Mouse (Mus musculus): ENCODE results near the gene Rgs7bp. TPM values are rescaled to one million over a fixed set of nuclear protein-coding genes. Genes with fewer than 3 reads are reported as not detected.

Gene Rgs7bp
- 4.8 and 5.0 TPM in 2 replicates for polyA plus RNA-seq (2015; fragmentation: Nextera tagmentation; extraction: Ambion mirVana)

- Histone ChIP-seq H3K9ac (peak within 1 kb of the TSS; percentile 51), H3K4me1 (peaks cover 14% of the 10 kb centered on the region), H3K27ac (peak within 1 kb of the TSS; percentile 75), H3K36me3 (no peaks in the 10 kb centered on the region), H3K9me3 (no peaks in the 10 kb centered on the region), H3K27me3 (peaks cover 3% of the 10 kb centered on the region; the same call in 1 of the 2 replicates), H3K4me2 (peak within 1 kb of the TSS; percentile 91), H3K4me3 (peak within 1 kb of the TSS; percentile 55)
- WGBS, result under 1% methylated on average over 75 of the region's 75 CpGs
- peak; percentile 78 for ATAC-seq (ENCODE audit: insufficient number of reproducible peaks, low FRiP score, low TSS enrichment, low read depth)
These were observed at the start of gene Rgs7bp for GRCm38 (mm10) chr13:105054181-105054940. Rgs7bp (minus strand) TSS chr13:105054930.

GRCm38 (mm10) chr13:105104385-105104784 is 49.7 kb upstream of the Rgs7bp start:
- no peaks in the 10 kb centered on the region for H3K4me1 ChIP-seq
- no peak overlapping the region for H3K4me2 ChIP-seq
- no peak overlapping the region for H3K9ac ChIP-seq
- H3K9me3 ChIP-seq, result no peaks in the 10 kb centered on the region
- no peak for ATAC-seq (ENCODE audit: insufficient number of reproducible peaks, low FRiP score, low TSS enrichment, low read depth)
- no peaks in the 10 kb centered on the region for H3K27me3 ChIP-seq
- 77% methylated on average over 2 of the region's 2 CpGs for WGBS
- no peak overlapping the region for H3K27ac ChIP-seq
- H3K4me3 ChIP-seq, result no peak overlapping the region
- H3K36me3 ChIP-seq, result no peaks in the 10 kb centered on the region

- H3K27me3 ChIP-seq, result no peaks in the 10 kb centered on the region
- H3K4me2 ChIP-seq, result no peak overlapping the region
- no peaks in the 10 kb centered on the region for H3K36me3 ChIP-seq
- no peak overlapping the region for H3K9ac ChIP-seq
- no peak overlapping the region for H3K4me3 ChIP-seq
- no peaks in the 10 kb centered on the region for H3K4me1 ChIP-seq
- 87% methylated on average over 4 of the region's 4 CpGs for WGBS
- no peaks in the 10 kb centered on the region for H3K9me3 ChIP-seq
- H3K27ac ChIP-seq, result no peak overlapping the region
- no peak for ATAC-seq (ENCODE audit: insufficient number of reproducible peaks, low FRiP score, low TSS enrichment, low read depth)
These were observed 46.0 kb upstream of the Rgs7bp start for GRCm38 (mm10) chr13:105100705-105101104.

- H3K4me2 ChIP-seq, result no peak overlapping the region
- WGBS, result 89% methylated on average over 2 of the region's 2 CpGs
- no peak overlapping the region for H3K4me3 ChIP-seq
- no peak for ATAC-seq (ENCODE audit: insufficient number of reproducible peaks, low FRiP score, low TSS enrichment, low read depth)
- H3K36me3 ChIP-seq, result no peaks in the 10 kb centered on the region
- H3K9me3 ChIP-seq, result no peaks in the 10 kb centered on the region
- H3K4me1 ChIP-seq, result no peaks in the 10 kb centered on the region
- no peaks in the 10 kb centered on the region for H3K27me3 ChIP-seq
- no peak overlapping the region for H3K27ac ChIP-seq
- H3K9ac ChIP-seq, result no peak overlapping the region
These were observed 41.6 kb upstream of the Rgs7bp start for GRCm38 (mm10) chr13:105096316-105096715.

- H3K4me2 ChIP-seq, result no peak overlapping the region
- ATAC-seq (ENCODE audit: insufficient number of reproducible peaks, low FRiP score, low TSS enrichment, low read depth), result no peak
- no peaks in the 10 kb centered on the region for H3K27me3 ChIP-seq
- H3K4me1 ChIP-seq, result no peaks in the 10 kb centered on the region
- no peaks in the 10 kb centered on the region for H3K36me3 ChIP-seq
- 86% methylated on average over 3 of the region's 3 CpGs for WGBS
- no peak overlapping the region for H3K4me3 ChIP-seq
- H3K9ac ChIP-seq, result no peak overlapping the region
- H3K9me3 ChIP-seq, result no peaks in the 10 kb centered on the region
- no peak overlapping the region for H3K27ac ChIP-seq
These were observed 34.5 kb upstream of the Rgs7bp start for GRCm38 (mm10) chr13:105089276-105089675.

- no peak within 1 kb of the TSS for H3K27ac ChIP-seq
- no peaks in the 10 kb centered on the region for H3K9me3 ChIP-seq
- H3K36me3 ChIP-seq, result no peaks in the 10 kb centered on the region
- no peaks in the 10 kb centered on the region for H3K4me1 ChIP-seq
- no peak within 1 kb of the TSS for H3K4me2 ChIP-seq
- WGBS, result 87% methylated on average over 10 of the region's 10 CpGs
- H3K4me3 ChIP-seq, result no peak within 1 kb of the TSS
- no peak for ATAC-seq (ENCODE audit: insufficient number of reproducible peaks, low FRiP score, low TSS enrichment, low read depth)
- no peaks in the 10 kb centered on the region for H3K27me3 ChIP-seq
- H3K9ac ChIP-seq, result no peak within 1 kb of the TSS
These were observed 27.1 kb upstream of the Rgs7bp start, which contains the start of gene 4933425L06Rik for GRCm38 (mm10) chr13:105081862-105082261. 4933425L06Rik (plus strand) TSS chr13:105082122.

- Histone ChIP-seq H3K4me3 (no peak overlapping the region), H3K27ac (no peak overlapping the region), H3K9ac (no peak overlapping the region), H3K27me3 (no peaks in the 10 kb centered on the region), H3K36me3 (no peaks in the 10 kb centered on the region), H3K4me2 (no peak overlapping the region), H3K4me1 (no peaks in the 10 kb centered on the region), H3K9me3 (no peaks in the 10 kb centered on the region)
- ATAC-seq (ENCODE audit: insufficient number of reproducible peaks, low FRiP score, low TSS enrichment, low read depth), result no peak
- 60% methylated on average over 6 of the region's 7 CpGs for WGBS
These were observed 12.4 kb upstream of the Rgs7bp start for GRCm38 (mm10) chr13:105066890-105067845.

- Histone ChIP-seq H3K36me3 (no peaks in the 10 kb centered on the region), H3K27ac (no peak overlapping the region), H3K9me3 (no peaks in the 10 kb centered on the region), H3K4me1 (no peaks in the 10 kb centered on the region), H3K4me3 (no peak overlapping the region), H3K9ac (no peak overlapping the region), H3K27me3 (no peaks in the 10 kb centered on the region), H3K4me2 (no peak overlapping the region)
- ATAC-seq (ENCODE audit: insufficient number of reproducible peaks, low FRiP score, low TSS enrichment, low read depth), result no peak
These were observed 11.4 kb upstream of the Rgs7bp start for GRCm38 (mm10) chr13:105066119-105066518.

- WGBS, result 28% methylated on average over 5 of the region's 5 CpGs
- H3K4me2 ChIP-seq, result peak overlapping the region; percentile 91
- H3K36me3 ChIP-seq, result no peaks in the 10 kb centered on the region
- peaks cover 14% of the 10 kb centered on the region for H3K4me1 ChIP-seq
- peak overlapping the region; percentile 55; the same call in 1 of the 2 replicates for H3K4me3 ChIP-seq
- H3K27me3 ChIP-seq, result peaks cover 3% of the 10 kb centered on the region; the same call in 1 of the 2 replicates
- H3K9me3 ChIP-seq, result no peaks in the 10 kb centered on the region
- no peak overlapping the region for H3K9ac ChIP-seq
- ATAC-seq (ENCODE audit: insufficient number of reproducible peaks, low FRiP score, low TSS enrichment, low read depth), result no peak
- H3K27ac ChIP-seq, result peak overlapping the region; percentile 59; the same call in 1 of the 2 replicates
These were observed 644 bp upstream of the Rgs7bp start for GRCm38 (mm10) chr13:105055374-105055773.

GRCm38 (mm10) chr13:105054941-105055309 is 195 bp upstream of the Rgs7bp start:
- peaks cover 14% of the 10 kb centered on the region for H3K4me1 ChIP-seq
- WGBS, result 2% methylated on average over 8 of the region's 8 CpGs
- ATAC-seq (ENCODE audit: insufficient number of reproducible peaks, low FRiP score, low TSS enrichment, low read depth), result no peak
- no peaks in the 10 kb centered on the region for H3K9me3 ChIP-seq
- peak overlapping the region; percentile 55 for H3K4me3 ChIP-seq
- no peaks in the 10 kb centered on the region for H3K36me3 ChIP-seq
- peak overlapping the region; percentile 91 for H3K4me2 ChIP-seq
- H3K27me3 ChIP-seq, result peaks cover 3% of the 10 kb centered on the region; the same call in 1 of the 2 replicates
- H3K9ac ChIP-seq, result no peak overlapping the region; the same call in 1 of the 2 replicates
- peak overlapping the region; percentile 59 for H3K27ac ChIP-seq

- under 1% methylated on average over 12 of the region's 12 CpGs for WGBS
- H3K27me3 ChIP-seq, result peaks cover 3% of the 10 kb centered on the region; the same call in 1 of the 2 replicates
- peaks cover 14% of the 10 kb centered on the region for H3K4me1 ChIP-seq
- peak overlapping the region; percentile 51; the same call in 1 of the 2 replicates for H3K9ac ChIP-seq
- peak overlapping the region; percentile 91 for H3K4me2 ChIP-seq
- H3K27ac ChIP-seq, result no peak overlapping the region
- H3K4me3 ChIP-seq, result peak overlapping the region; percentile 55
- no peak for ATAC-seq (ENCODE audit: insufficient number of reproducible peaks, low FRiP score, low TSS enrichment, low read depth)
- H3K36me3 ChIP-seq, result no peaks in the 10 kb centered on the region
- no peaks in the 10 kb centered on the region for H3K9me3 ChIP-seq
These were observed 1.1 kb downstream of the Rgs7bp start for GRCm38 (mm10) chr13:105053618-105054017.
